Mouse (Mus musculus) adrenal gland, postnatal 4 days (tissue): ENCODE data around the gene Ffar2. TPM values are rescaled to one million over a fixed set of nuclear protein-coding genes. Genes with fewer than 3 reads are reported as not detected.

ENCODE experiments used
- DNase-seq, 2 experiments: peaks; one replicate each; pipeline ENCODE4 v3.0.0; 2021 to 2022; ENCODE audit warnings: low spot score in 2 of 2, mixed read lengths in 2 of 2
- total RNA-seq, 2 experiments: library from RNA; stranded (reverse); gene quantifications; 2 replicates each; pipeline ENCODE4 v1.2.3; 2021

Ffar2 gene
- total RNA-seq, 2 experiments from 2014 or later = 2.7 to 2.9 TPM

- DNase-seq = no peak
Observed at GRCm38 (mm10) chr7:30824306-30824705, 731 bp upstream of the Ffar2 start.

GRCm38 (mm10) chr7:30821532-30821931, 2.0 kb downstream of the Ffar2 start:
- DNase-seq = no peak

- no peak for DNase-seq
Observed at GRCm38 (mm10) chr7:30820854-30821445, 2.6 kb downstream of the Ffar2 start.

GRCm38 (mm10) chr7:30820131-30820530, 3.4 kb downstream of the Ffar2 start:
- no peak for DNase-seq

- DNase-seq = no peak
Observed at GRCm38 (mm10) chr7:30812291-30812807, 11.2 kb downstream of the Ffar2 start.

- no peak for DNase-seq
Observed at GRCm38 (mm10) chr7:30811757-30812290, 11.8 kb downstream of the Ffar2 start.

- no peak for DNase-seq
Observed at GRCm38 (mm10) chr7:30810319-30810718, 13.3 kb downstream of the Ffar2 start.

GRCm38 (mm10) chr7:30805924-30806323, 17.7 kb downstream of the Ffar2 start:
- peak; percentile 19 to 36 for DNase-seq

- no peak for DNase-seq
Observed at GRCm38 (mm10) chr7:30804026-30804715, 19.4 kb downstream of the Ffar2 start.

GRCm38 (mm10) chr7:30803256-30803655, 20.3 kb downstream of the Ffar2 start:
- no peak for DNase-seq

- DNase-seq = no peak
Observed at GRCm38 (mm10) chr7:30800653-30801052, 22.9 kb downstream of the Ffar2 start.

- DNase-seq = no peak
Observed at GRCm38 (mm10) chr7:30796790-30797189, 26.8 kb downstream of the Ffar2 start.

GRCm38 (mm10) chr7:30794921-30795320, 28.7 kb downstream of the Ffar2 start:
- no peak for DNase-seq

- no peak for DNase-seq
Observed at GRCm38 (mm10) chr7:30791921-30792320, 31.7 kb downstream of the Ffar2 start.

- no peak for DNase-seq
Observed at GRCm38 (mm10) chr7:30790141-30790540, 33.4 kb downstream of the Ffar2 start.

GRCm38 (mm10) chr7:30787377-30788022, 36.1 kb downstream of the Ffar2 start, which contains the start of gene Krtdap:
Krtdap (plus strand) TSS chr7:30787896.
- no peak for DNase-seq

GRCm38 (mm10) chr7:30785721-30786546, 37.6 kb downstream of the Ffar2 start:
- no peak for DNase-seq

- no peak for DNase-seq
Observed at GRCm38 (mm10) chr7:30785154-30785553, 38.4 kb downstream of the Ffar2 start.

- DNase-seq = no peak
Observed at GRCm38 (mm10) chr7:30782658-30783057, 40.9 kb downstream of the Ffar2 start.

- no peak for DNase-seq
Observed at GRCm38 (mm10) chr7:30781792-30782191, 41.8 kb downstream of the Ffar2 start.

GRCm38 (mm10) chr7:30777911-30778310, 45.7 kb downstream of the Ffar2 start:
- no peak for DNase-seq
